Mouse (Mus musculus) liver, adult 2 months (tissue): ENCODE data around the gene 5430403G16Rik.
"Not testable (repeated sequence)": the region's sequence is repeated elsewhere in the genome, so short reads cannot be mapped to it uniquely, and the experiment has no call there.

Experiments
- CTCF ChIP-seq: fragments of 200-500 bp; IDR thresholded peaks from 2 replicates; pipeline ENCODE4 v1.5.1; 2011; ENCODE audit warnings: low read depth, low read length, control low read depth
- POLR2A ChIP-seq: fragments of 200-500 bp; IDR thresholded peaks from 2 replicates; pipeline ENCODE4 v1.6.1; 2011; ENCODE audit warnings: low read length, control low read depth; ENCODE audit not compliant: insufficient read depth; ENCODE audit errors: extremely low read depth

DNA sequence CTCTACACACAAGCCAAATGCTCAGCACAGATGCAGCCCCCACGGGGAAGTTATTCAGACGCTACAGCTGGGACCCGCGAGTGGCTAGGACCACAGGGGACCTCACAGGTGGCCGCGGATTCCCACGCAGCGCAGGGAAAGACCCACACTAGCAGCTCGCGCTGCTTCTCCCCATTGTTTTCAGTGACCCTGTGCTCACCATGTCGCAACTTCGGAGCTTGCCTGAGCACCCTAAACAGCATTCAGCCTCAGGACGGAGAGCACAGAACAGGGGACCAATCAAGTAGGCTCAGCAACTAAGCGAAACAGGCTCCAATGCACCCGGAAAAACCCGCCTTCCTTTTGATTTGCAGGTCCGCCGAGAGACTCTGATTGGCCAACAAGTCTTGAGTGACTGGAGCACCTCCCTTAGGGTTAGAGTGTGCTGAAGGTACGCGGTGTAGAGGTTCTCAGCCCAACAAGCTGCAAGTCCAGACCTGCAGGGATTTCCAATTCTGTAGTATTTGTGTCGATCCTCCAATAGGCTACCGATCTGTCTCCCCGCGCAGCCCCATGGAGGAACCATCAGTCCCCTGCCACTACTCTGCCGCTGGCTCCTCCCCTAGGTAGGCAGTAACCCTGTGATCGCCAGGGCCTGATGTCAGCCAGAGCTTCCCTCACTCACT, at the start of gene 5430403G16Rik:
- TF ChIP-seq CTCF, POLR2A: not testable (repeated sequence)
